Mouse (Mus musculus): ENCODE measurements around the gene Tmem236. TPM values are rescaled to one million over a fixed set of nuclear protein-coding genes. Genes with fewer than 3 reads are reported as not detected.

The Tmem236 gene
- polyA plus RNA-seq, 1 experiment from 2014 or later = 0.08 TPM

DNA sequence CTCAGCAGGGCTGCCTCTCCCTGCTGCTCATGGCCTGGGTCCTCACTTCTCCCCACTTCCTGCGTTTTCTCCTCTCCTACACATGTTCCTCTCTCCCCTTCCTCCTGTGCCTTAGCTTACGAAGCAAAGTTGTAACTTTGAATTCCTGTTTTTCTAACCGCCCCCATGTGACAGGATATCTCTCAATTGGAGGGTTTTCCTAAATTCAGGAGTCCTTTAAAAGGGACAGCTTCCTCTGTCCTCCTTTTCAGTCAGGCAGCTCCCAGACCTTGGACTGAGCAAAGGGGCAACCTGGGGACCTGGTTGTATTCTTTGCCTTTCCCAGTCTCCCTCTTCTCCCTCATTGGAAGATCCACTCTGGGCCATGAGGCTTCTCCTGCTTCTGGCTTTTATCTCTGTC lies 54.8 kb downstream of the Tmem236 start, which contains the start of gene Mrc1:
Gene Mrc1 (plus strand): TSS at position 244 of the 400 bp plus-strand sequence.
- Histone ChIP-seq H3K9me3 (ENCODE audit: control insufficient read depth, low read length) (no peaks in the 10 kb centered on the region), H3K4me1 (replicated peaks; ENCODE audit: control insufficient read depth, insufficient read depth, low read length) (no peaks in the 10 kb centered on the region)

DNA sequence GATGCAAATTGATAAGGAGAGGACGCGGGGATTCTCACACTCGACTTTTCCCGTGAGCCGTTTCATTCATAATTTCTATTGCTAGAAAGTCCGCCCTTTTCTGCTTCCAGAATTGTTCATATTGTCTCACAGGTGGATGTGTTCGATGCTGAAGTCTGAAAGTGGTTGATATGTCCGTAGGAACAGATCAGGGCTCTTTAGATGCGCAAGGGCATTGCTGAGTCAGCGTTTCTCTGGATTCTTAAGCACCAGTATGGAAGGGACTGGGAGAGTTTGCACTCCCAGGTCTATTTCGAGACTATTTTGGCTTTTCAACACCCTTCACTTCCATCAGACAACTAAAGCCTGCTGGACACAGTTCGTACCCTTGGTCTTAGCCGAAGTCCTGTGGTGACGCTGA lies 55.7 kb downstream of the Tmem236 start:
- ATAC-seq (ENCODE audit: low FRiP score) (no peak), DNase-seq (ENCODE audit: low spot score) (no peak)
- H3K4me3 ChIP-seq (ENCODE audit: low read depth, low read length) = no peak overlapping the region
- no peaks in the 10 kb centered on the region for H3K4me1 ChIP-seq (replicated peaks; ENCODE audit: control insufficient read depth, insufficient read depth, low read length)
- no peak overlapping the region for H3K9ac ChIP-seq (ENCODE audit: low read depth, low read length)
- no peak overlapping the region for H3K27ac ChIP-seq (ENCODE audit: low read depth, low read length)
- H3K36me3 ChIP-seq (ENCODE audit: control insufficient read depth, insufficient read depth, low read length) = no peaks in the 10 kb centered on the region
- no peaks in the 10 kb centered on the region for H3K27me3 ChIP-seq (ENCODE audit: control insufficient read depth, insufficient read depth, low read length)
- 89% methylated on average over 14 of the region's 14 CpGs for WGBS
- H3K9me3 ChIP-seq (ENCODE audit: control insufficient read depth, low read length) = no peaks in the 10 kb centered on the region
- H3K4me2 ChIP-seq (replicated peaks; ENCODE audit: low read depth, low read length) = no peak overlapping the region

More for the DNA sequence above, 54.8 kb downstream of the Tmem236 start, which contains the start of gene Mrc1:
- H3K27ac ChIP-seq (ENCODE audit: low read depth, low read length) = no peak within 1 kb of the TSS
- ATAC-seq (ENCODE audit: low FRiP score) (no peak), DNase-seq (ENCODE audit: low spot score) (no peak)
- WGBS = 56% methylated on average over 3 of the region's 3 CpGs
- no peaks in the 10 kb centered on the region for H3K27me3 ChIP-seq (ENCODE audit: control insufficient read depth, insufficient read depth, low read length)
- no peak within 1 kb of the TSS for H3K4me2 ChIP-seq (replicated peaks; ENCODE audit: low read depth, low read length)
- no peaks in the 10 kb centered on the region for H3K36me3 ChIP-seq (ENCODE audit: control insufficient read depth, insufficient read depth, low read length)
- H3K9ac ChIP-seq (ENCODE audit: low read depth, low read length) = no peak within 1 kb of the TSS
- no peak within 1 kb of the TSS for H3K4me3 ChIP-seq (ENCODE audit: low read depth, low read length)

DNA sequence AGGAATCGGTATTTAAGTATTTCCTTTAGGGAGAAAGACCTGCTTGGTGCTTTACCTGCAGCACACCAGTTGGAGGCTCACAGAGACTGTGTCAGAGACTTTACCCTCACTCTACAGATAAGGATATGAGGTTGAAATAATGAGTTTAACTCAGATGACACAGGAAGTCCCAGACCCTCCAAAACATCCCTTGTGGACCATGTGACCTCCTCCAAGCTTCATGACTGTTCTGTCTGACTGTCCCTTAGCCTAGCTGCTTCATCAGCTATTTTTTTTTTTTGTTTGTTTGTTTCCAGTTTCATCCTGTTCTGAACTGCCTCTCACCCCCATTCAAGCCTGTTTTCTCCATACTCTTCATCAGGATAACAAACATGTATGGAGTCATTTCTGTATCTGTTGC lies 58.6 kb downstream of the Tmem236 start:
- no peak overlapping the region for H3K9ac ChIP-seq (ENCODE audit: low read depth, low read length)
- H3K36me3 ChIP-seq (ENCODE audit: control insufficient read depth, insufficient read depth, low read length) = no peaks in the 10 kb centered on the region
- H3K9me3 ChIP-seq (ENCODE audit: control insufficient read depth, low read length) = no peaks in the 10 kb centered on the region
- ATAC-seq (ENCODE audit: low FRiP score) (no peak), DNase-seq (ENCODE audit: low spot score) (no peak)
- no peak overlapping the region for H3K4me2 ChIP-seq (replicated peaks; ENCODE audit: low read depth, low read length)
- H3K27ac ChIP-seq (ENCODE audit: low read depth, low read length) = no peak overlapping the region
- H3K4me1 ChIP-seq (replicated peaks; ENCODE audit: control insufficient read depth, insufficient read depth, low read length) = no peaks in the 10 kb centered on the region
- H3K4me3 ChIP-seq (ENCODE audit: low read depth, low read length) = no peak overlapping the region
- H3K27me3 ChIP-seq (ENCODE audit: control insufficient read depth, insufficient read depth, low read length) = no peaks in the 10 kb centered on the region
- 91% methylated on average over 1 of the region's 1 CpGs for WGBS

DNA sequence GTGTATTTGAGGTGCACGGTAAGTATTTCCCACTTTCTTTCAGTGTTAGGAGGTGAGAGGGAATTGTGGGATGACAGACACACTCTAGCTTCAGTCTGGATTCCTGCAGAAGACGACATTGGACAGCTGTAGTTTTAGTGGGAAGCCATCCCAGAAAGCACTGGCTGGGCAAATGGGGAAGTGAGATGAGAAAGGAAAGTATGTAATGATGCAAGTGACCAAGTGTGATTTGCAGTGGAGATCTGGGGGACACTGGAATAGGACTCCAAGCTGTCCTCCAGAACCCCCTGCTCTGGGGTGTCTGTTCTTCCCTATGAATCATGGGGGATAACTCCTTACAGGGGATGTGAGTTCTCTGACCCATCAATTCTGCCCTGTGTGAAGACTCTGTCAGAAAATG lies 59.7 kb downstream of the Tmem236 start:
- H3K4me1 ChIP-seq (replicated peaks; ENCODE audit: control insufficient read depth, insufficient read depth, low read length) = no peaks in the 10 kb centered on the region
- no peak for ATAC-seq (ENCODE audit: low FRiP score)
- H3K27me3 ChIP-seq (ENCODE audit: control insufficient read depth, insufficient read depth, low read length) = no peaks in the 10 kb centered on the region
- no peak overlapping the region for H3K4me3 ChIP-seq (ENCODE audit: low read depth, low read length)
- no peak overlapping the region for H3K4me2 ChIP-seq (replicated peaks; ENCODE audit: low read depth, low read length)
- no peaks in the 10 kb centered on the region for H3K9me3 ChIP-seq (ENCODE audit: control insufficient read depth, low read length)
- H3K9ac ChIP-seq (ENCODE audit: low read depth, low read length) = no peak overlapping the region
- WGBS = 87% methylated on average over 2 of the region's 2 CpGs
- H3K36me3 ChIP-seq (ENCODE audit: control insufficient read depth, insufficient read depth, low read length) = no peaks in the 10 kb centered on the region
- H3K27ac ChIP-seq (ENCODE audit: low read depth, low read length) = no peak overlapping the region
- DNase-seq (ENCODE audit: low spot score) = no peak

DNA sequence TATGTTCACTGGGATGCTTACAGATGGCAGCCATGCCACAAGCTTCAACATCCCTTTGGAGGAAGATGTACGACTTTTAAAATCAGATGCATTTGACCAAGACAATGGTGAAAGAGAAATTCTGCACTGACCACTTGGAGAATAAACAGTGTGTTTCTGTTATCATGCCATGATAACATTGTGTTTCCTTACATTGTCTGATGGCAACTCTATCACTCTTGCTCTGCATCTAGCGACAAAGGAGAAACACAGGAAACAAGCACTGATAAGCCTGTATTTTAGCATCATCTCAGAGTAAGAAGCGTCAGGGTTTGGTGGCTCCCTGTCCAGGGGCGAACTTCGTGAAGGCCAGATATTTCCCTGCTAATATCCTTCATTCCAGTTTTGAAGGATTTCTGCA lies 61.0 kb downstream of the Tmem236 start:
- Histone ChIP-seq H3K27ac (ENCODE audit: low read depth, low read length) (no peak overlapping the region), H3K4me1 (replicated peaks; ENCODE audit: control insufficient read depth, insufficient read depth, low read length) (no peaks in the 10 kb centered on the region), H3K36me3 (ENCODE audit: control insufficient read depth, insufficient read depth, low read length) (no peaks in the 10 kb centered on the region), H3K4me3 (ENCODE audit: low read depth, low read length) (no peak overlapping the region), H3K9ac (ENCODE audit: low read depth, low read length) (no peak overlapping the region), H3K9me3 (ENCODE audit: control insufficient read depth, low read length) (no peaks in the 10 kb centered on the region), H3K4me2 (replicated peaks; ENCODE audit: low read depth, low read length) (no peak overlapping the region), H3K27me3 (ENCODE audit: control insufficient read depth, insufficient read depth, low read length) (no peaks in the 10 kb centered on the region)
- no peak for ATAC-seq (ENCODE audit: low FRiP score)
- WGBS = 90% methylated on average over 5 of the region's 5 CpGs
- DNase-seq (ENCODE audit: low spot score) = no peak

DNA sequence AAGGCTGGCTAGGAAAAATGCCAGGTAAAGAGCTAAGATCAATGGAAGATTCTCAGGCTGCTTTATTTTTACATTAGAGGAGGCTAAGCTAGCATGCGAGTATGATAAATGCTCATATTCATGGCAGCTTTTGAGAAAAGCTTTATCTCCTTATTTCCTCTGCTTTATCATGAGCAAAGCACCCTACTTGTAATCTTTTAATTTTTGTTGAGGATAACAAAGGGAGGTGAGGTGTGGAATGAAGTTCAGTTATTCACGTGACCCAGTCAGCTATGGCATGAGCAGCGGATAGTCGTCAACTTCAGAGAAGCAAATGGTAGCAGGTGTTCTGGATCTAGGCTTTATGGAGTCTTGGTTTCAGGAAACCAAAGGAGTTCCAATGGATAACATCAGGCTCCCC lies 62.6 kb downstream of the Tmem236 start:
- no peak overlapping the region for H3K9ac ChIP-seq (ENCODE audit: low read depth, low read length)
- no peak overlapping the region for H3K27ac ChIP-seq (ENCODE audit: low read depth, low read length)
- no peaks in the 10 kb centered on the region for H3K9me3 ChIP-seq (ENCODE audit: control insufficient read depth, low read length)
- WGBS = 91% methylated on average over 4 of the region's 4 CpGs
- H3K4me3 ChIP-seq (ENCODE audit: low read depth, low read length) = no peak overlapping the region
- H3K27me3 ChIP-seq (ENCODE audit: control insufficient read depth, insufficient read depth, low read length) = no peaks in the 10 kb centered on the region
- no peak overlapping the region for H3K4me2 ChIP-seq (replicated peaks; ENCODE audit: low read depth, low read length)
- H3K4me1 ChIP-seq (replicated peaks; ENCODE audit: control insufficient read depth, insufficient read depth, low read length) = no peaks in the 10 kb centered on the region
- no peaks in the 10 kb centered on the region for H3K36me3 ChIP-seq (ENCODE audit: control insufficient read depth, insufficient read depth, low read length)
- no peak for DNase-seq (ENCODE audit: low spot score)
- no peak for ATAC-seq (ENCODE audit: low FRiP score)

DNA sequence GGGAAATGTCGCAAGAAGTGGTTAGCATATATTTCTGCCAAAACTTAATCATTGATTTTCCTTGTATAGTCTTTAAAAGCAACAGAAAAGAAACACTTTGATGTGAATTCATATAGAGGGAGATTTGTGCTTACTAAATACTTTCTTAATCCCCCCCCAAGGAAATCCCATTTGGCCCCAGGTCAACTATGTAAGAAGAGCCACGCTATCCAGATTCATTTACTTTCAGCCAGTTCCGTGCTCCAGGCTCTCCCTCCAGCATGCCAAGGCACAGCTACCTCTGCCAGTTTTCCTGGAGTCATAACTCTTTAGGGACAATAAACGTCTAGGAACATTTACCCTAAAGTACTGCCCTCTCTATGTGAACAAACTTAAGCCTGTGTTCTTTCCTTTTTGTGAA lies 63.4 kb downstream of the Tmem236 start:
- ATAC-seq (ENCODE audit: low FRiP score) (no peak), DNase-seq (ENCODE audit: low spot score) (no peak)
- Histone ChIP-seq H3K27ac (ENCODE audit: low read depth, low read length) (no peak overlapping the region), H3K9me3 (ENCODE audit: control insufficient read depth, low read length) (no peaks in the 10 kb centered on the region), H3K9ac (ENCODE audit: low read depth, low read length) (no peak overlapping the region), H3K4me1 (replicated peaks; ENCODE audit: control insufficient read depth, insufficient read depth, low read length) (no peaks in the 10 kb centered on the region), H3K36me3 (ENCODE audit: control insufficient read depth, insufficient read depth, low read length) (no peaks in the 10 kb centered on the region), H3K27me3 (ENCODE audit: control insufficient read depth, insufficient read depth, low read length) (no peaks in the 10 kb centered on the region), H3K4me3 (ENCODE audit: low read depth, low read length) (no peak overlapping the region), H3K4me2 (replicated peaks; ENCODE audit: low read depth, low read length) (no peak overlapping the region)
- WGBS = 77% methylated on average over 4 of the region's 4 CpGs

DNA sequence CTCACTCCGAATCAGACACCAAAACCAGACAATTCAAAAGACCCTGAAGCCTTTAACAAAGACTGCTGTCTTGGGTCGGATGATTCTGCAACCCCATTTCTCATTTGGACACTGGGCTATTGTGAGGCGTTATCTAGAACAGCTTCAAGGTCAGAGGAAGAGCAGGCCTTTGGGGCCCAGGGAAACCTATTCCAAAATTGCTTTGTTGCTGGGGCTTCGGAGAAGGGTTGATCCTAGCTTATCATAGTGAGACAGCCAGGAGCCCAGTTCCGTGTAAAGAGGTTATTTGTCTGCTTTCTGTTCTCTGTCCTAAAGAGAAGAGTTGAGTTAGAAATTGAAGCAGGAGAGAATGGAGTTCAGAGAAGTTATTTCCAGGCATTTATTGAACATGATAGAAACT lies 64.8 kb downstream of the Tmem236 start:
- no peak overlapping the region for H3K27ac ChIP-seq (ENCODE audit: low read depth, low read length)
- no peaks in the 10 kb centered on the region for H3K4me1 ChIP-seq (replicated peaks; ENCODE audit: control insufficient read depth, insufficient read depth, low read length)
- ATAC-seq (ENCODE audit: low FRiP score) = no peak
- 38% methylated on average over 5 of the region's 5 CpGs for WGBS
- no peaks in the 10 kb centered on the region for H3K27me3 ChIP-seq (ENCODE audit: control insufficient read depth, insufficient read depth, low read length)
- H3K36me3 ChIP-seq (ENCODE audit: control insufficient read depth, insufficient read depth, low read length) = no peaks in the 10 kb centered on the region
- no peak overlapping the region for H3K4me2 ChIP-seq (replicated peaks; ENCODE audit: low read depth, low read length)
- no peak overlapping the region for H3K9ac ChIP-seq (ENCODE audit: low read depth, low read length)
- no peaks in the 10 kb centered on the region for H3K9me3 ChIP-seq (ENCODE audit: control insufficient read depth, low read length)
- no peak overlapping the region for H3K4me3 ChIP-seq (ENCODE audit: low read depth, low read length)
- DNase-seq (ENCODE audit: low spot score) = no peak

DNA sequence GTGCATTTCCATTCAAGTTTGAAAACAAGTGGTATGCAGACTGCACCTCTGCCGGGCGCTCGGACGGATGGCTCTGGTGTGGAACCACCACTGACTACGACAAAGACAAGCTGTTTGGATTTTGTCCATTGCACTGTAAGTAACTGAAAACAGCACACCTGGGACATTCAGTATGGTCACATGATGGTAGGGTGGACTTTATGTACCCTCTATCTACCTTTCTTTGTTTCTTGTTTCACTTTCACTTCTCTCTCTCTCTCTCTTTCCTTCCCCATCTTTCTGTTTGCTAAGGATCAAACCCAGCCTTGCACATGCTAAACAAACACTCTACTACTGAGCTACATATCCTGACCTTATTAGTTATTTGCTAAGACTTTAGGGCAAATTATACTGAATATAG lies 69.8 kb downstream of the Tmem236 start:
- Histone ChIP-seq H3K4me1 (replicated peaks; ENCODE audit: control insufficient read depth, insufficient read depth, low read length) (no peaks in the 10 kb centered on the region), H3K9me3 (ENCODE audit: control insufficient read depth, low read length) (no peaks in the 10 kb centered on the region), H3K4me3 (ENCODE audit: low read depth, low read length) (no peak overlapping the region), H3K9ac (ENCODE audit: low read depth, low read length) (no peak overlapping the region), H3K27me3 (ENCODE audit: control insufficient read depth, insufficient read depth, low read length) (no peaks in the 10 kb centered on the region), H3K4me2 (replicated peaks; ENCODE audit: low read depth, low read length) (no peak overlapping the region), H3K27ac (ENCODE audit: low read depth, low read length) (no peak overlapping the region), H3K36me3 (ENCODE audit: control insufficient read depth, insufficient read depth, low read length) (no peaks in the 10 kb centered on the region)
- 91% methylated on average over 5 of the region's 5 CpGs for WGBS
- DNase-seq (ENCODE audit: low spot score) = no peak
- ATAC-seq (ENCODE audit: low FRiP score) = no peak
